In genomic region chr6:106241553-106241952, GRCm38 (mm10) we compare ENCODE assay signal across 32 mouse cellular contexts.
"Had no signal": no experiment of that assay in that cellular context is flagged by ENCODE, and none has a peak within 500 bp of the region (broad histone marks: within the 10 kb centered on the region; RNA-seq: fewer than 3 reads in every experiment).

No protein-coding gene starts in this region.

- H3K9ac ChIP-seq: heart, embryonic 12.5 days; heart, embryonic 13.5 days; heart, embryonic 15.5 days; hindbrain, embryonic 13.5 days; hindbrain, embryonic 14.5 days; hindbrain, embryonic 15.5 days; kidney, embryonic 15.5 days had no signal

- H3K4me3 ChIP-seq: heart, embryonic 10.5 days; heart, embryonic 12.5 days; heart, embryonic 13.5 days; heart, embryonic 15.5 days; hindbrain, embryonic 10.5 days; hindbrain, embryonic 13.5 days; hindbrain, embryonic 15.5 days; kidney, embryonic 15.5 days; layer of hippocampus, adult 2 months; left cerebral cortex, adult 2 months had no signal

- H3K4me1 ChIP-seq: heart, embryonic 10.5 days; heart, embryonic 12.5 days; heart, embryonic 13.5 days; heart, embryonic 15.5 days; hindbrain, embryonic 10.5 days had no signal

- H3K9me3 ChIP-seq: heart, embryonic 10.5 days; heart, embryonic 12.5 days; heart, embryonic 13.5 days; heart, embryonic 15.5 days; hindbrain, embryonic 10.5 days; hindbrain, embryonic 13.5 days; hindbrain, embryonic 15.5 days; kidney, embryonic 15.5 days had no signal

- H3K4me2 ChIP-seq: heart, embryonic 11.5 days; heart, embryonic 12.5 days; heart, embryonic 13.5 days; heart, embryonic 15.5 days; hindbrain, embryonic 13.5 days; hindbrain, embryonic 14.5 days; hindbrain, embryonic 15.5 days; kidney, embryonic 15.5 days had no signal

- ATAC-seq: hindbrain, embryonic 16.5 days; hindbrain, postnatal 0 days; inflammation-experienced regulatory T-cells, adult 6 months had no signal

- H3K27ac ChIP-seq: heart, embryonic 10.5 days; heart, embryonic 13.5 days; heart, embryonic 15.5 days; hindbrain, embryonic 10.5 days; hindbrain, embryonic 13.5 days; hindbrain, embryonic 14.5 days; hindbrain, embryonic 15.5 days; hindbrain, postnatal 0 days; kidney, embryonic 15.5 days; kidney, postnatal 0 days; layer of hippocampus, adult 2 months; left cerebral cortex, adult 2 months had no signal

- H3K36me3 ChIP-seq: heart, embryonic 10.5 days; heart, embryonic 12.5 days; heart, embryonic 13.5 days; heart, embryonic 15.5 days; hindbrain, embryonic 10.5 days; hindbrain, embryonic 13.5 days; hindbrain, embryonic 15.5 days; kidney, embryonic 15.5 days had no signal

- H3K27me3 ChIP-seq: heart, embryonic 12.5 days; heart, embryonic 13.5 days; heart, embryonic 15.5 days; hindbrain, embryonic 13.5 days; hindbrain, embryonic 15.5 days; kidney, embryonic 15.5 days had no signal

- DNase-seq: heart, postnatal 10 days; heart, postnatal 14 days; heart, postnatal 36 days; heart, postnatal 4 days; kidney, adult 11 months; kidney, adult 18-20 months; kidney, adult 2 months; kidney, adult 8-10 months; kidney, adult 9 months; kidney, postnatal 10 days; kidney, postnatal 14 days; kidney, postnatal 25 days; kidney, postnatal 36 days; kidney, postnatal 4 days; layer of hippocampus, adult 9-11 months; layer of hippocampus, postnatal 36 days had no signal
